Mouse (Mus musculus): ENCODE measurements around the gene Il17re. TPM values are rescaled to one million over a fixed set of nuclear protein-coding genes. Genes with fewer than 3 reads are reported as not detected.

Gene Il17re
- 4.7 and 10.0 TPM in 2 replicates for polyA plus RNA-seq (2011; ENCODE audit: insufficient read depth, insufficient read length, low replicate concordance, missing spikeins)

- no peak within 1 kb of the TSS for H3K27ac ChIP-seq (ENCODE audit: control insufficient read depth, insufficient read depth, low read depth, low read length, poor library complexity)
- 6% methylated on average over 10 of the region's 10 CpGs for WGBS
- H3K4me3 ChIP-seq (replicated peaks; ENCODE audit: control insufficient read depth, low read depth, low read length) = no peak within 1 kb of the TSS
- TF ChIP-seq CTCF (IDR thresholded peaks at IDR 0.05; ENCODE audit: control insufficient read depth, insufficient read depth, low read length) (no peak), POLR2A (IDR thresholded peaks at IDR 0.05; ENCODE audit: borderline replicate concordance, control insufficient read depth, low read depth, low read length) (no peak)
- no peaks in the 10 kb centered on the region; the same call in none of the 2 replicates for H3K4me1 ChIP-seq (ENCODE audit: control insufficient read depth, insufficient read depth, low read length)
These were observed at the start of gene Il17re for GRCm38 (mm10) chr6:113457952-113458534. Il17re (plus strand) TSS chr6:113458484.

DNA sequence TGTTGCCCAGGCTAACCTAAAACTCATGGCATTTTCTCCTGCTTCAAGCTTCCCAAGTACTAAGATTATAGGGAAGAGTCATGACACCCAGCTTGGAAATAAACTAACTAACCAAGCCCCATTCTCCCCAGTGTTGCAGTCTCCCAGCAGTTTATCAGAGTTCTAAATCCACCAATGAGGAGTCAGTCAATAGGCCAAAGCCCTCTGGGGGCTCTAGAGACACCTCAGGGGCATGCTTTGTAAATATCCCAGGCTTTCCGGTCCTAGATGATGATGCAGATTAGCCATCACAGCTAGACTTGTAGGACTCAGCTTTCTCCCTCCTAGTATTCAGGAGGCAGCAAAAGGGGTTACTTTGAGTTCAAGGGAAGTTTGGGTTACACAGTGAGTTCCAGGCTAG, 48.3 kb upstream of the Il17re start:
- Histone ChIP-seq H3K4me1 (ENCODE audit: control insufficient read depth, insufficient read depth, low read length) (no peaks in the 10 kb centered on the region), H3K27ac (ENCODE audit: control insufficient read depth, insufficient read depth, low read depth, low read length, poor library complexity) (no peak overlapping the region), H3K4me3 (replicated peaks; ENCODE audit: control insufficient read depth, low read depth, low read length) (no peak overlapping the region)
- TF ChIP-seq CTCF (IDR thresholded peaks at IDR 0.05; ENCODE audit: control insufficient read depth, insufficient read depth, low read length) (no peak), POLR2A (IDR thresholded peaks at IDR 0.05; ENCODE audit: borderline replicate concordance, control insufficient read depth, low read depth, low read length) (no peak)
- WGBS = 89% methylated on average over 1 of the region's 1 CpGs

GRCm38 (mm10) chr6:113416416-113416815, 41.9 kb upstream of the Il17re start:
- Histone ChIP-seq H3K4me1 (ENCODE audit: control insufficient read depth, insufficient read depth, low read length) (peaks cover 2% of the 10 kb centered on the region; the same call in 1 of the 2 replicates), H3K27ac (ENCODE audit: control insufficient read depth, insufficient read depth, low read depth, low read length, poor library complexity) (no peak overlapping the region), H3K4me3 (replicated peaks; ENCODE audit: control insufficient read depth, low read depth, low read length) (no peak overlapping the region)
- WGBS = 58% methylated on average over 5 of the region's 5 CpGs
- TF ChIP-seq POLR2A (IDR thresholded peaks at IDR 0.05; ENCODE audit: borderline replicate concordance, control insufficient read depth, low read depth, low read length) = no peak

- no peak for TF ChIP-seq POLR2A (IDR thresholded peaks at IDR 0.05; ENCODE audit: borderline replicate concordance, control insufficient read depth, low read depth, low read length)
- TF ChIP-seq CTCF (IDR thresholded peaks at IDR 0.05; ENCODE audit: control insufficient read depth, insufficient read depth, low read length) = no peak
- Histone ChIP-seq H3K27ac (ENCODE audit: control insufficient read depth, insufficient read depth, low read depth, low read length, poor library complexity) (no peak overlapping the region; the same call in 1 of the 2 replicates), H3K4me1 (ENCODE audit: control insufficient read depth, insufficient read depth, low read length) (peaks cover 2% of the 10 kb centered on the region; the same call in 1 of the 2 replicates), H3K4me3 (replicated peaks; ENCODE audit: control insufficient read depth, low read depth, low read length) (peak overlapping the region; percentile 77)
- WGBS = 11% methylated on average over 16 of the region's 16 CpGs
These were observed 39.7 kb upstream of the Il17re start for GRCm38 (mm10) chr6:113418441-113419198.

- no peak for TF ChIP-seq CTCF (IDR thresholded peaks at IDR 0.05; ENCODE audit: control insufficient read depth, insufficient read depth, low read length)
- TF ChIP-seq POLR2A (IDR thresholded peaks at IDR 0.05; ENCODE audit: borderline replicate concordance, control insufficient read depth, low read depth, low read length) = peak; percentile 71; the same call in 1 of the 2 replicates
- Histone ChIP-seq H3K4me3 (replicated peaks; ENCODE audit: control insufficient read depth, low read depth, low read length) (peak within 1 kb of the TSS; percentile 77), H3K27ac (ENCODE audit: control insufficient read depth, insufficient read depth, low read depth, low read length, poor library complexity) (no peak within 1 kb of the TSS; the same call in 1 of the 2 replicates), H3K4me1 (ENCODE audit: control insufficient read depth, insufficient read depth, low read length) (peaks cover 2% of the 10 kb centered on the region; the same call in 1 of the 2 replicates)
- under 1% methylated on average over 25 of the region's 25 CpGs for WGBS
These were observed 39.1 kb upstream of the Il17re start, which contains the start of gene Rpusd3 for GRCm38 (mm10) chr6:113419199-113419587. Rpusd3 (minus strand) TSS chr6:113419340.

- Histone ChIP-seq H3K4me3 (replicated peaks; ENCODE audit: control insufficient read depth, low read depth, low read length) (no peak overlapping the region), H3K4me1 (ENCODE audit: control insufficient read depth, insufficient read depth, low read length) (peaks cover 2% of the 10 kb centered on the region; the same call in 1 of the 2 replicates), H3K27ac (ENCODE audit: control insufficient read depth, insufficient read depth, low read depth, low read length, poor library complexity) (no peak overlapping the region)
- 37% methylated on average over 4 of the region's 4 CpGs for WGBS
- TF ChIP-seq CTCF (IDR thresholded peaks at IDR 0.05; ENCODE audit: control insufficient read depth, insufficient read depth, low read length) (no peak), POLR2A (IDR thresholded peaks at IDR 0.05; ENCODE audit: borderline replicate concordance, control insufficient read depth, low read depth, low read length) (no peak)
These were observed 35.3 kb upstream of the Il17re start for GRCm38 (mm10) chr6:113423000-113423399.

- Histone ChIP-seq H3K27ac (ENCODE audit: control insufficient read depth, insufficient read depth, low read depth, low read length, poor library complexity) (no peak overlapping the region), H3K4me3 (replicated peaks; ENCODE audit: control insufficient read depth, low read depth, low read length) (no peak overlapping the region), H3K4me1 (ENCODE audit: control insufficient read depth, insufficient read depth, low read length) (no peaks in the 10 kb centered on the region; the same call in 1 of the 2 replicates)
- TF ChIP-seq POLR2A (IDR thresholded peaks at IDR 0.05; ENCODE audit: borderline replicate concordance, control insufficient read depth, low read depth, low read length) (no peak), CTCF (IDR thresholded peaks at IDR 0.05; ENCODE audit: control insufficient read depth, insufficient read depth, low read length) (no peak)
- WGBS = 81% methylated on average over 7 of the region's 7 CpGs
These were observed 34.1 kb upstream of the Il17re start for GRCm38 (mm10) chr6:113424187-113424586.

DNA sequence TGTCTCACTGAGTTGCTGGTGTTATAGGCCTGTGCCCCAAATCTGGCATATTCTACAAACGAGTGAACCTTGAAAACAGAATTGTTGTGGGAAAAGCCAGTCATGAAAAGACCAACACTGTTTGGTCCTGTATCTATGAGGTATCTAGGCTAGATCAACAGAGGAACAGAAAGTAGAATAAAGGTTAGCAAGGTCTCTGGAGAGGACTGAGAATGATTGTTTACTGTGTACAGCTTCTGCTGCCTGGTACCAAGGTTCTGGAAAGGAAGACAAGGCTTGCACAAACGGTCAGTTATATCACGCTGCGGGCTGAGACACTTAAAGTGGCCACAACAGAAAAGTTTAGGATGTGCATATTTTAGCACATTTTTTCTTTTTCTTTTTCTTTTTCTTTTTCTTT, 31.6 kb upstream of the Il17re start:
- no peak overlapping the region for H3K4me3 ChIP-seq (replicated peaks; ENCODE audit: control insufficient read depth, low read depth, low read length)
- H3K4me1 ChIP-seq (ENCODE audit: control insufficient read depth, insufficient read depth, low read length) = no peaks in the 10 kb centered on the region
- no peak overlapping the region for H3K27ac ChIP-seq (ENCODE audit: control insufficient read depth, insufficient read depth, low read depth, low read length, poor library complexity)
- WGBS = 91% methylated on average over 4 of the region's 4 CpGs
- TF ChIP-seq CTCF (IDR thresholded peaks at IDR 0.05; ENCODE audit: control insufficient read depth, insufficient read depth, low read length) (no peak), POLR2A (IDR thresholded peaks at IDR 0.05; ENCODE audit: borderline replicate concordance, control insufficient read depth, low read depth, low read length) (no peak)

Measured in bone marrow, adult 2 months (tissue).